Mouse (Mus musculus) testis, adult 2 months (tissue): ENCODE data around the gene Fam173b. TPM values are rescaled to one million over a fixed set of nuclear protein-coding genes. Genes with fewer than 3 reads are reported as not detected.
"Not testable (repeated sequence)": the region's sequence is repeated elsewhere in the genome, so short reads cannot be mapped to it uniquely, and the experiment has no call there.

Experiments
- H3K27ac ChIP-seq: fragments of 200-500 bp; 2 replicates; pipeline ENCODE4 v1.5.1; 2012; ENCODE audit warnings: low read depth, low read length; ENCODE audit not compliant: control insufficient read depth, insufficient read depth
- H3K27me3 ChIP-seq: fragments of 200-500 bp; 2 replicates; pipeline ENCODE4 v1.6.1; 2012; ENCODE audit warnings: mild to moderate bottlenecking, low read length, moderate library complexity; ENCODE audit not compliant: control insufficient read depth, insufficient read depth
- H3K36me3 ChIP-seq: fragments of 200-500 bp; 2 replicates; pipeline ENCODE4 v1.6.1; 2012; ENCODE audit warnings: mild to moderate bottlenecking, low read length; ENCODE audit not compliant: control insufficient read depth, insufficient read depth
- H3K4me1 ChIP-seq: fragments of 200-500 bp; 2 replicates; pipeline ENCODE4 v1.6.1; 2012; ENCODE audit warnings: low read length; ENCODE audit not compliant: control insufficient read depth, insufficient read depth
- H3K4me3 ChIP-seq: fragments of 200-500 bp; 2 replicates; pipeline ENCODE4 v1.5.1; 2012; ENCODE audit warnings: low read depth, mild to moderate bottlenecking, low read length, moderate library complexity, mixed read lengths; ENCODE audit not compliant: control insufficient read depth
- CTCF ChIP-seq: fragments of 200-500 bp; IDR thresholded peaks from 2 replicates; pipeline ENCODE4 v1.5.1; 2012; ENCODE audit warnings: low read depth, mild to moderate bottlenecking, inconsistent platforms, low read length, moderate library complexity; ENCODE audit not compliant: control insufficient read depth, insufficient read depth, insufficient replicate concordance
- POLR2A ChIP-seq: fragments of 200-500 bp; IDR thresholded peaks from 2 replicates; pipeline ENCODE4 v1.6.1; 2012; ENCODE audit warnings: low read depth, mild to moderate bottlenecking, inconsistent platforms, low read length, moderate library complexity; ENCODE audit not compliant: control insufficient read depth
- polyA plus RNA-seq: library from polyadenylated mRNA; depleted of rRNA; stranded (reverse); fragments of >200 nt; gene quantifications from 2 replicates; pipeline ENCODE4 v1.2.3, GENCODE M21; 2012

Fam173b gene
- polyA plus RNA-seq, 1 experiment: 6.2 TPM

- no peaks in the 10 kb centered on the region for H3K36me3 ChIP-seq
- no peaks in the 10 kb centered on the region for H3K27me3 ChIP-seq
- TF ChIP-seq POLR2A: no peak
- TF ChIP-seq CTCF: no peak
- no peak overlapping the region for H3K27ac ChIP-seq
- peaks cover 2% of the 10 kb centered on the region for H3K4me1 ChIP-seq
- H3K4me3 ChIP-seq: no peak overlapping the region
Measured at GRCm38 (mm10) chr15:31573692-31574091, 28.0 kb upstream of the Fam173b start.

- Histone ChIP-seq H3K4me3 (no peak overlapping the region), H3K27ac (no peak overlapping the region), H3K36me3 (no peaks in the 10 kb centered on the region), H3K27me3 (no peaks in the 10 kb centered on the region), H3K4me1 (peaks cover 2% of the 10 kb centered on the region)
- TF ChIP-seq CTCF (no peak), POLR2A (no peak)
Measured at GRCm38 (mm10) chr15:31576076-31576475, 25.6 kb upstream of the Fam173b start.

- H3K27ac ChIP-seq, H3K4me3 ChIP-seq, H3K36me3 ChIP-seq, H3K4me1 ChIP-seq, H3K27me3 ChIP-seq: not testable (repeated sequence)
Measured at GRCm38 (mm10) chr15:31581086-31581485, 20.6 kb upstream of the Fam173b start.

- no peaks in the 10 kb centered on the region for H3K36me3 ChIP-seq
- TF ChIP-seq POLR2A: no peak
- TF ChIP-seq CTCF: no peak
- no peaks in the 10 kb centered on the region for H3K27me3 ChIP-seq
- H3K4me3 ChIP-seq: no peak overlapping the region
- H3K4me1 ChIP-seq: no peaks in the 10 kb centered on the region
- no peak overlapping the region for H3K27ac ChIP-seq
Measured at GRCm38 (mm10) chr15:31583304-31584085, 18.2 kb upstream of the Fam173b start.

- H3K36me3 ChIP-seq: peaks cover 3% of the 10 kb centered on the region
- H3K27ac ChIP-seq: no peak overlapping the region
- no peak overlapping the region for H3K4me3 ChIP-seq
- no peaks in the 10 kb centered on the region for H3K27me3 ChIP-seq
- H3K4me1 ChIP-seq: no peaks in the 10 kb centered on the region
- TF ChIP-seq CTCF (no peak), POLR2A (no peak)
Measured at GRCm38 (mm10) chr15:31585238-31585637, 16.4 kb upstream of the Fam173b start.

GRCm38 (mm10) chr15:31586088-31586487 is 15.6 kb upstream of the Fam173b start:
- TF ChIP-seq CTCF (no peak), POLR2A (no peak)
- no peak overlapping the region for H3K27ac ChIP-seq

GRCm38 (mm10) chr15:31586519-31586918 is 15.1 kb upstream of the Fam173b start:
- peak; percentile 86; the same call in 1 of the 2 replicates for TF ChIP-seq CTCF
- TF ChIP-seq POLR2A: no peak
- Histone ChIP-seq H3K27me3 (no peaks in the 10 kb centered on the region), H3K4me3 (no peak overlapping the region)

More at GRCm38 (mm10) chr15:31586088-31586487, 15.6 kb upstream of the Fam173b start:
- no peaks in the 10 kb centered on the region for H3K27me3 ChIP-seq
- peaks cover 4% of the 10 kb centered on the region for H3K36me3 ChIP-seq
- H3K4me3 ChIP-seq: no peak overlapping the region
- no peaks in the 10 kb centered on the region for H3K4me1 ChIP-seq

GRCm38 (mm10) chr15:31587789-31588188 is 13.9 kb upstream of the Fam173b start:
- TF ChIP-seq POLR2A (no peak), CTCF (no peak)
- H3K4me3 ChIP-seq: no peak overlapping the region
- no peaks in the 10 kb centered on the region for H3K27me3 ChIP-seq
- no peak overlapping the region for H3K27ac ChIP-seq
- H3K4me1 ChIP-seq: no peaks in the 10 kb centered on the region
- H3K36me3 ChIP-seq: peaks cover 6% of the 10 kb centered on the region

More at GRCm38 (mm10) chr15:31586519-31586918, 15.1 kb upstream of the Fam173b start:
- Histone ChIP-seq H3K27ac (no peak overlapping the region), H3K36me3 (peaks cover 4% of the 10 kb centered on the region), H3K4me1 (no peaks in the 10 kb centered on the region)
